Mouse (Mus musculus): Measurements from ENCODE around the gene Hspbp1. TPM values are rescaled to one million over a fixed set of nuclear protein-coding genes. Genes with fewer than 3 reads are reported as not detected.

Gene Hspbp1
- polyA plus RNA-seq, 1 experiment from 2014 or later, result 165 TPM

- Histone ChIP-seq H3K27ac (peak overlapping the region; percentile 93), H3K9me3 (no peaks in the 10 kb centered on the region), H3K27me3 (replicated peaks) (no peaks in the 10 kb centered on the region), H3K9ac (peak overlapping the region; percentile 100), H3K4me2 (peak overlapping the region; percentile 81), H3K4me3 (peak overlapping the region; percentile 89), H3K4me1 (peaks cover 19% of the 10 kb centered on the region), H3K36me3 (replicated peaks) (peaks cover 28% of the 10 kb centered on the region)
- ATAC-seq (replicated peaks), result peak; percentile 66
- WGBS, result 4% methylated on average over 30 of the region's 35 CpGs
Measured at GRCm38 (mm10) chr7:4690951-4691653, 6.2 kb upstream of the Hspbp1 start.

GRCm38 (mm10) chr7:4690387-4690786, 5.5 kb upstream of the Hspbp1 start, which contains the start of gene Brsk1:
Brsk1 (plus strand) TSS chr7:4690604.
- H3K27me3 ChIP-seq (replicated peaks), result no peaks in the 10 kb centered on the region
- H3K9me3 ChIP-seq, result no peaks in the 10 kb centered on the region
- peak within 1 kb of the TSS; percentile 81 for H3K4me2 ChIP-seq
- ATAC-seq (replicated peaks), result peak; percentile 90
- peaks cover 19% of the 10 kb centered on the region for H3K4me1 ChIP-seq
- H3K27ac ChIP-seq, result peak within 1 kb of the TSS; percentile 93
- H3K4me3 ChIP-seq, result peak within 1 kb of the TSS; percentile 89
- peaks cover 20% of the 10 kb centered on the region for H3K36me3 ChIP-seq (replicated peaks)
- 0% methylated on average over 6 of the region's 18 CpGs for WGBS
- H3K9ac ChIP-seq, result peak within 1 kb of the TSS; percentile 100

DNA sequence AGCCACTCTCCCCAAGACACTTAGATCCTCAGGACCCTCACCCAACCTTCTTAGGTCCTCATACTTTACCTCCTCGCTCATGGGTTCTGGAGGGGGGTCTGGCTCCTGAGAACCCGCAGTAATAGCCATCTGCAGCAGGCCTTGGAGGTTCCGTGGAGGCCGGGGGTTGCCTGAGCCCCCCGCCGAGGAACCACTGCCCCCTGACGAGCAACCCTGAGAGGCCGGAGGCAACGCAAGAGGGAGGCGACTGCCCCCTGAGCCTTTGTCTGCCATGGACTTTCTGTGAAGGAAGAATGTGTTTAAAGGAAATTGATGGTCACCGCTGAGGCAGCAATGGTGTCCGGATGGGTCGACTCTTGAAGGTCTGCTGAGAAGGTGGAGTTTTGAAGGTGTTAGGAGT, 665 bp downstream of the Hspbp1 start:
- Histone ChIP-seq H3K9me3 (no peaks in the 10 kb centered on the region), H3K4me3 (peak overlapping the region; percentile 70), H3K27me3 (replicated peaks) (no peaks in the 10 kb centered on the region), H3K9ac (peak overlapping the region; percentile 55), H3K4me1 (peaks cover 11% of the 10 kb centered on the region), H3K27ac (peak overlapping the region; percentile 82), H3K4me2 (peak overlapping the region; percentile 98), H3K36me3 (replicated peaks) (peaks cover 17% of the 10 kb centered on the region; the same call in 1 of the 2 replicates)
- peak; percentile 3 for ATAC-seq (replicated peaks)
- WGBS, result 3% methylated on average over 13 of the region's 13 CpGs

DNA sequence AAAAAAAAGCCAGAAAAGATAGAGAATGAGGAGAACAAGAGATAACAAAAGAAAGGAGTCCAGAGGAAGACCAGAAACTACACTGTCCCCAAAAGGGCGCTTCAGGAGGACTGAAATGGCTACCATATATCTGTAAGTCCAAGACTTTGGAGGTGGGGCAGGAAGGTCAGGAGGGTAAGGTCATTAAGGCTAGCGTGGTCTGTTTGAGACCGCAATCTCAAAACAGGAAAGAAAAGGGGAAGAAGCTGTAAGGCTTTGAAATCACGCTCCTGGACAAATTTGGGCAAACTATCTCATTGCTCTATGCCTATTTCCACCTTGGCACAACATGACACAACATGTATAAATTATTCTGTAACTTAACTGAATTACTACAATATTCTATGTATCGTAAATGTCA, 1.6 kb downstream of the Hspbp1 start:
- WGBS, result 94% methylated on average over 5 of the region's 5 CpGs
- no peak for ATAC-seq (replicated peaks)
- H3K36me3 ChIP-seq (replicated peaks), result peaks cover 17% of the 10 kb centered on the region; the same call in 1 of the 2 replicates

DNA sequence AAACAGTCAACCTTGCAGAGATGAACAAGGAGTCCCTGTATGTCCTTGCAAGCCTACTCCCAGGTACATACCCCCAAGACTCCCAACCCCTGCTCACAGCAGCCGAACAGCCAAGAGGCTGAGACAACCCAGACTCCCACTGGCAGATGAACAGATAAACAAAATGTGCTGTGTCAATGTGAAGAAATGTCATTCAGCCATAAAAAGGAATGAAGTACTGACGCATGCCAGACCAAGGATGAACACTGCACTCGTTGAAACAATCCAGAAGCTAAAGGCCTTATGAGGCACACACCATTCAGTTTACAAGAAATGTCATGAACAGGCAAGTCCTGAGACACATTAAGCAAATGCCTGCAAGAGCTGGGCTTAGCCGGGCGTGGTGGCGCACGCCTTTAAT, 9.7 kb downstream of the Hspbp1 start:
- H3K4me1 ChIP-seq, result no peaks in the 10 kb centered on the region
- no peak overlapping the region for H3K9ac ChIP-seq
- no peak overlapping the region for H3K27ac ChIP-seq
- no peak overlapping the region for H3K4me3 ChIP-seq
- no peak for ATAC-seq (replicated peaks)
- H3K36me3 ChIP-seq (replicated peaks), result peaks cover 41% of the 10 kb centered on the region
- no peaks in the 10 kb centered on the region for H3K9me3 ChIP-seq
- no peak overlapping the region for H3K4me2 ChIP-seq
- 91% methylated on average over 7 of the region's 7 CpGs for WGBS
- H3K27me3 ChIP-seq (replicated peaks), result no peaks in the 10 kb centered on the region

More for the DNA sequence above, 1.6 kb downstream of the Hspbp1 start:
- no peaks in the 10 kb centered on the region for H3K27me3 ChIP-seq (replicated peaks)
- no peaks in the 10 kb centered on the region for H3K9me3 ChIP-seq
- H3K9ac ChIP-seq, result no peak overlapping the region
- no peak overlapping the region for H3K4me3 ChIP-seq
- no peak overlapping the region for H3K27ac ChIP-seq
- peaks cover 11% of the 10 kb centered on the region for H3K4me1 ChIP-seq
- H3K4me2 ChIP-seq, result no peak overlapping the region

DNA sequence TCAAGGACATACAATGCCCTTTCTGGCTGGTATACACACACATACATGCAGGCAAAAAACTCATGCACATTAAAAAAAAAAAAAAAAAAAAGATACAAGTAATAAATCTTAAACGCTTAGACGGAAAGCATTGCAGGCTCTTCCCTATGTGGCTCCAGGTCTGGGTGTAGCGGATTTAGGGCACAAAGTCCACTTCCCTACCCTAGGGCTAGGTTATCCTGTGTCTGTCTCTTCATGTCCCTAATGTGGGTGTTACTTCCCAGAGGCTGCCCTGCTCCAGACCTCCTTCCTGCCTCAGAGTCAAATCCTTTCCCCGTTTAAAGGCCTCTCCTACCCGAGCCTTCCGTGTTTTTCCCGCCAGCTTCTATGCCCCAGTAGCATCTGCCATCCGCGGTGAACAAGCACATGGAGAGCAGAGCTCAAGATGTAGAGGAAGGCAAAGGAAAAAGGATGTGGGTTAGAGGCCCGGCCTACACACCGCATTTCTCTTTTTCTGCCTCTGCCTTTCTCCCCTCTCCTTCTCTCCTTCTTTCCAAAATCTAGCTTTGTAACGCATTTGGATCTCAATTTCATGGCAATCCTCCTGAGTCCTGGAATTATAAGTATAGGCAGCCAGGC, 10.6 kb downstream of the Hspbp1 start:
- no peak for ATAC-seq (replicated peaks)

GRCm38 (mm10) chr7:4671956-4672355, 12.9 kb downstream of the Hspbp1 start:
- peaks cover 47% of the 10 kb centered on the region for H3K36me3 ChIP-seq (replicated peaks)
- ATAC-seq (replicated peaks), result no peak
- WGBS, result 92% methylated on average over 4 of the region's 4 CpGs

More for the DNA sequence above, 10.6 kb downstream of the Hspbp1 start:
- H3K27ac ChIP-seq, result no peak overlapping the region
- no peaks in the 10 kb centered on the region for H3K9me3 ChIP-seq
- no peak overlapping the region for H3K4me3 ChIP-seq
- 88% methylated on average over 12 of the region's 12 CpGs for WGBS
- H3K9ac ChIP-seq, result no peak overlapping the region
- no peak overlapping the region for H3K4me2 ChIP-seq
- peaks cover 43% of the 10 kb centered on the region for H3K36me3 ChIP-seq (replicated peaks)
- no peaks in the 10 kb centered on the region for H3K27me3 ChIP-seq (replicated peaks)
- no peaks in the 10 kb centered on the region for H3K4me1 ChIP-seq

DNA sequence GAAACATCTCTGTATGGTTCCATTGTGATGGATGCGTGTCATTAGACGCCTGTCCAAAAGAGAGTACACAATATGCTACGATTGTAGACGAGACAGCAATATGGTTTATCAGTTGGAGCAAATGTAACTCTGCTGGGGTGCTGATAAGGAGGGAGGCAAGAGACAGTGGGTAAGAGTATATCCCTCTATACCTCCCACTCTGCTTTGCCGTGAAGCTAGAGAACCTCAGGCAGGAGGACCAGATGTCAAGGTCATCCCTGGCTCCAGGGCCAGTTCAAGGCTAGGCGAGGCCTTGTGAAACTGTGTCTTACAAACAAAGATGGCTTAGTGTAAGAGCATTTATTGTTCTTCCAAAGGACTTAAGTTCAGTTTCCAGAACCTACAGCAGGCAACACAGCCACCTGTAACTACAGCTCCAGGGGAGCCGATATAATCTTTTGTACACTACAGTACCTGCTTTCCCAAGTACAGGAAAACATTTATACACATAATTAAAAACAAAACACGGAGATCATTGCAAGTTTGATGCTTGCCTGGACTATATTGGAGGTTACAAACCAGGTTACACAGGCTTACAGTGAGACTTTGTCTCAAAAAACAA, 14.1 kb downstream of the Hspbp1 start:
- Histone ChIP-seq H3K27me3 (replicated peaks) (no peaks in the 10 kb centered on the region), H3K9me3 (no peaks in the 10 kb centered on the region), H3K4me3 (no peak overlapping the region), H3K9ac (no peak overlapping the region), H3K4me1 (no peaks in the 10 kb centered on the region), H3K4me2 (no peak overlapping the region), H3K36me3 (replicated peaks) (peaks cover 46% of the 10 kb centered on the region), H3K27ac (no peak overlapping the region)
- WGBS, result 92% methylated on average over 8 of the region's 8 CpGs
- no peak for ATAC-seq (replicated peaks)

More at GRCm38 (mm10) chr7:4671956-4672355, 12.9 kb downstream of the Hspbp1 start:
- Histone ChIP-seq H3K9ac (no peak overlapping the region), H3K4me3 (no peak overlapping the region), H3K9me3 (no peaks in the 10 kb centered on the region), H3K4me2 (no peak overlapping the region), H3K27ac (no peak overlapping the region), H3K27me3 (replicated peaks) (no peaks in the 10 kb centered on the region), H3K4me1 (no peaks in the 10 kb centered on the region)

GRCm38 (mm10) chr7:4669156-4669555, 15.7 kb downstream of the Hspbp1 start:
- no peaks in the 10 kb centered on the region for H3K9me3 ChIP-seq
- no peak for ATAC-seq (replicated peaks)
- H3K4me3 ChIP-seq, result no peak overlapping the region
- no peak overlapping the region for H3K27ac ChIP-seq
- no peak overlapping the region for H3K9ac ChIP-seq
- WGBS, result 97% methylated on average over 9 of the region's 9 CpGs
- no peaks in the 10 kb centered on the region for H3K4me1 ChIP-seq
- peaks cover 41% of the 10 kb centered on the region for H3K36me3 ChIP-seq (replicated peaks)
- H3K4me2 ChIP-seq, result no peak overlapping the region
- no peaks in the 10 kb centered on the region for H3K27me3 ChIP-seq (replicated peaks)

GRCm38 (mm10) chr7:4668506-4668905, 16.4 kb downstream of the Hspbp1 start:
- no peak overlapping the region for H3K9ac ChIP-seq
- ATAC-seq (replicated peaks), result no peak
- no peak overlapping the region for H3K4me3 ChIP-seq
- H3K4me1 ChIP-seq, result no peaks in the 10 kb centered on the region
- H3K36me3 ChIP-seq (replicated peaks), result peaks cover 42% of the 10 kb centered on the region
- no peaks in the 10 kb centered on the region for H3K9me3 ChIP-seq
- 95% methylated on average over 8 of the region's 8 CpGs for WGBS
- no peaks in the 10 kb centered on the region for H3K27me3 ChIP-seq (replicated peaks)
- H3K27ac ChIP-seq, result no peak overlapping the region
- no peak overlapping the region for H3K4me2 ChIP-seq

DNA sequence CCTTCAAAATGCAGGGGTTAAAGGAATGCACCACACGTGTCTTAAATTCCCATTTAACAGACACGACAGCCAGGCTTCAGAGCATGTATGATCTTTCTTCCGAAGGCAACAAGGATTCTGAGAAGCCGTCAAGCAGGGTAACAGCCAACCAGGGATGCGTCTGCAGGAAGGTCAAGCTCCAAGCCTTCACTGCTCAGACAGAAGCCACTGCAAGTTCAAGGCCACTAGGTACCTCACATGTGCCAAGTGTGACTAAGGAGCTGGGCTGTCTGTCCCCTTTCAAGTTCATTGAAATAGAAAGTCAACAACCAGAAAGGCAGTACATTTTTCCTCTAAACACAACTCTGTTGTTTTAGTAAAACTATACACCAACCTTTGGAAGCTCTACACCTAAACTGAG, 18.0 kb downstream of the Hspbp1 start:
- WGBS, result 96% methylated on average over 5 of the region's 5 CpGs
- Histone ChIP-seq H3K4me2 (no peak overlapping the region), H3K27ac (no peak overlapping the region), H3K9me3 (no peaks in the 10 kb centered on the region), H3K36me3 (replicated peaks) (peaks cover 48% of the 10 kb centered on the region), H3K27me3 (replicated peaks) (no peaks in the 10 kb centered on the region), H3K4me1 (no peaks in the 10 kb centered on the region), H3K9ac (no peak overlapping the region), H3K4me3 (no peak overlapping the region)
- no peak for ATAC-seq (replicated peaks)

GRCm38 (mm10) chr7:4663742-4664141, 21.1 kb downstream of the Hspbp1 start:
- 97% methylated on average over 2 of the region's 2 CpGs for WGBS
- Histone ChIP-seq H3K4me2 (no peak overlapping the region), H3K27ac (no peak overlapping the region), H3K4me3 (no peak overlapping the region), H3K36me3 (replicated peaks) (peaks cover 30% of the 10 kb centered on the region), H3K9ac (no peak overlapping the region), H3K4me1 (peaks cover 14% of the 10 kb centered on the region), H3K27me3 (replicated peaks) (no peaks in the 10 kb centered on the region), H3K9me3 (no peaks in the 10 kb centered on the region)
- ATAC-seq (replicated peaks), result no peak
